32 mouse cellular contexts compared by ENCODE assay signal in genomic region chr17:3650377-3650776, GRCm38 (mm10). TPM values are rescaled to one million over a fixed set of nuclear protein-coding genes. Genes with fewer than 3 reads are reported as not detected.
"Had no signal": no experiment of that assay in that cellular context is flagged by ENCODE, and none has a peak within 500 bp of the region (broad histone marks: within the 10 kb centered on the region; RNA-seq: fewer than 3 reads in every experiment).

No protein-coding gene starts in this region.

- H3K4me2 ChIP-seq: limb, embryonic 13.5 days; liver, embryonic 12.5 days; liver, embryonic 15.5 days; lung, embryonic 15.5 days; neural tube, embryonic 13.5 days had no signal

- DNase-seq: kidney, adult 18-20 months; kidney, adult 9 months; kidney, postnatal 14 days; kidney, postnatal 4 days; liver; lung, adult 18-20 months; lung, postnatal 10 days; lung, postnatal 4 days; right cerebral cortex, adult 18-20 months; right cerebral cortex, postnatal 14 days; right cerebral cortex, postnatal 4 days; thymus, adult 2 months; thymus, postnatal 25 days had no signal

- H3K9ac ChIP-seq: limb, embryonic 13.5 days; liver, embryonic 12.5 days; liver, embryonic 15.5 days; lung, embryonic 15.5 days; neural tube, embryonic 13.5 days had no signal

- H3K36me3 ChIP-seq: limb, embryonic 10.5 days; limb, embryonic 13.5 days; liver, embryonic 12.5 days; liver, embryonic 15.5 days; lung, embryonic 15.5 days; neural tube, embryonic 13.5 days had no signal

- H3K9me3 ChIP-seq: limb, embryonic 10.5 days; limb, embryonic 13.5 days; liver, embryonic 12.5 days; liver, embryonic 15.5 days; lung, embryonic 15.5 days; neural tube, embryonic 13.5 days had no signal

- H3K27me3 ChIP-seq: limb, embryonic 13.5 days; liver, embryonic 12.5 days; liver, embryonic 15.5 days; lung, embryonic 15.5 days; neural tube, embryonic 13.5 days had no signal

- H3K4me3 ChIP-seq: limb, embryonic 10.5 days; limb, embryonic 13.5 days; liver, embryonic 12.5 days; liver, embryonic 15.5 days; lung, embryonic 15.5 days; myocyte; neural tube, embryonic 13.5 days had no signal

- ATAC-seq: inflammation-experienced regulatory T-cells, adult 6 months; intestine, embryonic 16.5 days; liver, embryonic 12.5 days had no signal

- H3K27ac ChIP-seq: limb, embryonic 10.5 days; limb, embryonic 13.5 days; liver, embryonic 12.5 days; liver, embryonic 15.5 days; lung, embryonic 15.5 days; neural tube, embryonic 13.5 days; stomach, postnatal 0 days had no signal

- H3K4me1 ChIP-seq: limb, embryonic 13.5 days; liver, embryonic 12.5 days; liver, embryonic 15.5 days; lung, embryonic 15.5 days had no signal

RNA-seq across cellular contexts. Expression of gene Nox3, which starts 45.7 kb away (rescaled TPM):
- total RNA-seq: layer of hippocampus, adult 18-20 months; layer of hippocampus, postnatal 14 days; left cerebral cortex, postnatal 25 days; megakaryocyte progenitor cell, adult 5-6 weeks; megakaryocyte-erythroid progenitor cell, adult 5-6 weeks; monocyte, adult 5-6 weeks; neutrophil, adult 5-6 weeks had no signal
- polyA plus RNA-seq: inflammation-experienced regulatory T-cells, adult 6 months; intestine, embryonic 16.5 days; kidney, embryonic 16.5 days; limb, embryonic 10.5 days; limb, embryonic 13.5 days; liver, embryonic 12.5 days; liver, embryonic 15.5 days; lung, embryonic 15.5 days; myocyte; neural tube, embryonic 13.5 days; stomach, embryonic 14.5 days; stomach, postnatal 0 days; thymus, adult 2 months had no signal
